Mouse (Mus musculus) hindbrain, embryonic 16.5 days (tissue): Measurements from ENCODE around the gene Dazap1. TPM values are rescaled to one million over a fixed set of nuclear protein-coding genes. Genes with fewer than 3 reads are reported as not detected.
A peak's percentile ranks its signal among the peaks of the same experiment; 100 is the strongest.
"Not testable (repeated sequence)": the region's sequence is repeated elsewhere in the genome, so short reads cannot be mapped to it uniquely, and the experiment has no call there.

Source experiments
- ATAC-seq: fragments of 200-750 bp; cut with Nextera tagmentation; 2 replicates; pipeline ENCODE4 v1.8.0; 2017; ENCODE audit warnings: moderate TSS enrichment, moderate library complexity
- H3K27ac ChIP-seq: fragments of 300-500 bp; sonication (generic); 2 replicates; pipeline ENCODE4 v1.5.1; 2014; ENCODE audit warnings: low read depth, mild to moderate bottlenecking, control low read depth, low read length, moderate library complexity
- H3K27me3 ChIP-seq: fragments of 300-500 bp; sonication (generic); replicated peaks from 2 replicates; pipeline ENCODE4 v1.6.1; 2014; ENCODE audit warnings: low read length; ENCODE audit not compliant: control insufficient read depth, insufficient read depth
- H3K36me3 ChIP-seq: fragments of 300-500 bp; sonication (generic); 2 replicates; pipeline ENCODE4 v1.6.1; 2014; ENCODE audit warnings: mild to moderate bottlenecking, low read length, moderate library complexity, mixed read lengths; ENCODE audit not compliant: control insufficient read depth, insufficient read depth
- H3K4me1 ChIP-seq: fragments of 300-500 bp; sonication (generic); 2 replicates; pipeline ENCODE4 v1.6.1; 2014; ENCODE audit warnings: low read depth, low read length; ENCODE audit not compliant: control insufficient read depth, insufficient read depth
- H3K4me2 ChIP-seq: fragments of 300-500 bp; sonication (generic); 2 replicates; pipeline ENCODE4 v1.6.1; 2014; ENCODE audit warnings: mild to moderate bottlenecking, low read length, control low read depth, moderate library complexity
- H3K4me3 ChIP-seq: fragments of 300-500 bp; sonication (generic); 2 replicates; pipeline ENCODE4 v1.5.1; 2014; ENCODE audit warnings: mild to moderate bottlenecking, low read length, control low read depth, moderate library complexity
- H3K9ac ChIP-seq: fragments of 300-500 bp; sonication (generic); 2 replicates; pipeline ENCODE4 v1.6.1; 2014; ENCODE audit warnings: low read depth, mild to moderate bottlenecking, control low read depth, low read length, moderate library complexity
- H3K9me3 ChIP-seq: fragments of 300-500 bp; sonication (generic); 2 replicates; pipeline ENCODE4 v1.6.1; 2014; ENCODE audit warnings: mild to moderate bottlenecking, low read length, moderate library complexity; ENCODE audit not compliant: control insufficient read depth
- WGBS: fragments of 180-500 bp; shearing (Covaris S2); extraction: QIAGEN DNeasy Blood & Tissue Kit; methylation state at CpG from one replicate; pipeline ENCODE4 v1.1.7; 2014; 5-methylcytosine and 5-hydroxymethylcytosine counted together
- polyA plus RNA-seq: library from polyadenylated mRNA; unstranded; fragments of >200 nt; fragmentation: Nextera tagmentation; extraction: Ambion mirVana; gene quantifications from 2 replicates; pipeline ENCODE4 v1.2.1, GENCODE M21; 2015

The Dazap1 gene
- polyA plus RNA-seq, 1 experiment from 2014 or later = 38.5 TPM

DNA sequence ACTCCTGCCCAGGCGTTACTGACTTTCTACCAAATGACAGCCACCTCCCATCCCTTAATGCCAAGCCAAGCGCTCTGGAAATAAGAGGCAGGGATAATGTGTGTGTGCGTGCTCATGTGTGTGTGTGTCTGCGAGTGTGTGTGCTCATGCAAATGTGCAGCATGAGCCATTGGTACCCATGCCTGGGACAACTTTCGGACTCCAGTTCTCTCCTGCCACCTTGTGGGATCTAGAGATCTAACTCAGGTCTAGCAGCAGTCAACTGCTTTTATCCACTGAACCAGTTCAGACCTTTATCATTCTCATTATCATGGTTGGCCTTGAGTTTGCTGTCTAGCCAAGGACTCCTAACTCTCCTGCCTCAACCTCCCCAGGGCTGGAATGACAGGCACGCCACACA lies 13.4 kb upstream of the Dazap1 start:
- Histone ChIP-seq H3K27ac (no peak overlapping the region), H3K4me2 (0 out of 2 replicates have a peak overlapping the region, but pooled peaks have one; percentile 11), H3K36me3 (peaks cover 11% of the 10 kb centered on the region; the same call in 1 of the 2 replicates), H3K4me3 (no peak overlapping the region), H3K27me3 (no peaks in the 10 kb centered on the region), H3K9ac (no peak overlapping the region), H3K9me3 (no peaks in the 10 kb centered on the region), H3K4me1 (peaks cover 17% of the 10 kb centered on the region)
- 38% methylated on average over 6 of the region's 6 CpGs for WGBS
- no peak for ATAC-seq

DNA sequence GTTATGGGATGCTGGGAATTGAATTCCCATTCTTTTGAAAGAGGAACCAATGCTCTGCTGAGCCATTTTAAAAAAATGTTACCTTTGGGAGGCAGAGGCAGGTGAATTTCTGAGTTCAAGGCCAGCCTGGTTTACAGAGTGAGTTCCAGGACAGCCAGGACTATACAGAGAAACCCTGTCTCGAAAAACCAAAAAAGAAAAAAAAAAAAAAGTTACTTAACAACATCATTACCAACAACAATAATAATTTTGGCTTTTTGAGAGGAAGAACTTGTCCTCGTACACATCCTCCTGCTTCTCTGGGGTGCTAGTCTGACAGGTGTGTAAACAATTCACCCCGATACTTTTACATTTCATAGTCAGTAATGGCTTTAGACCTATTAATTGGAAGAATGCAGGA lies 12.8 kb upstream of the Dazap1 start:
- H3K27ac ChIP-seq, H3K36me3 ChIP-seq, H3K9me3 ChIP-seq, ATAC-seq, H3K9ac ChIP-seq, H3K27me3 ChIP-seq: not testable (repeated sequence)
- Histone ChIP-seq H3K4me3 (peak overlapping the region; percentile 81), H3K4me2 (peak overlapping the region; percentile 48), H3K4me1 (peaks cover 17% of the 10 kb centered on the region)
- WGBS = 50% methylated on average over 3 of the region's 3 CpGs

DNA sequence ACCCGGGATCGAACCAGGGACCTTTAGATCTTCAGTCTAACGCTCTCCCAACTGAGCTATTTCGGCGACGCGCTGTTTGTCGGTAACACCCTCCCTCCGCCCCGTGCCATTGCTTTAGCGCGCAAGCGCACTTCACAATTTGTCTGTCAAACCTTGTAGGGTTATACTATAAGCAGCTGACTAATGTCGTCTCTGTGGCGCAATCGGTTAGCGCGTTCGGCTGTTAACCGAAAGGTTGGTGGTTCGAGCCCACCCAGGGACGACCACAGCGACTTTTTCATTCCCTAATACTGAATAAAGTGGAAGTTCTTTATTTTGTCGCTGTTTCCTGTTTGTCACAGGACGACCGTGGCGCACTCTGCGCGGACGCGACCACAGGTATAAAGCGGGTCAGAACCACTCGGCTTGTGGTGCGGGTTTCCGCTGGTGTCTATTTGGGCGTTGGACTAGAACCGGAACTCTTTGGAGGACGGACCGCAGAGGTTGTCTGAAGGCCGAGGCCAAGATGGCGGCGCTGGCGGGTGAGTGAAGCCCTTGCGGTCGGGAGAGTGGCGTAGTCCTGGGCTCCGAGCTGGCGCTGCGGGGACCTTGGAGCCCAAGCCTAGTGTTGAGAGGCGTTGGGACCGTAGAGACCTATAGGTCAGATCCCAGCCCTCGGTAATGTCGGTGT lies 12.2 kb upstream of the Dazap1 start, which contains the start of gene Ndufs7:
Ndufs7 (plus strand) TSS at position 151 of the 670 bp plus-strand sequence.
- Histone ChIP-seq H3K4me1 (peaks cover 17% of the 10 kb centered on the region), H3K9ac (peak within 1 kb of the TSS; percentile 85), H3K9me3 (no peaks in the 10 kb centered on the region), H3K4me3 (peak within 1 kb of the TSS; percentile 81), H3K27me3 (no peaks in the 10 kb centered on the region), H3K36me3 (peaks cover 4% of the 10 kb centered on the region; the same call in 1 of the 2 replicates), H3K4me2 (peak within 1 kb of the TSS; percentile 90), H3K27ac (peak within 1 kb of the TSS; percentile 93)
- ATAC-seq = peak; percentile 94
- WGBS = under 1% methylated on average over 53 of the region's 53 CpGs

DNA sequence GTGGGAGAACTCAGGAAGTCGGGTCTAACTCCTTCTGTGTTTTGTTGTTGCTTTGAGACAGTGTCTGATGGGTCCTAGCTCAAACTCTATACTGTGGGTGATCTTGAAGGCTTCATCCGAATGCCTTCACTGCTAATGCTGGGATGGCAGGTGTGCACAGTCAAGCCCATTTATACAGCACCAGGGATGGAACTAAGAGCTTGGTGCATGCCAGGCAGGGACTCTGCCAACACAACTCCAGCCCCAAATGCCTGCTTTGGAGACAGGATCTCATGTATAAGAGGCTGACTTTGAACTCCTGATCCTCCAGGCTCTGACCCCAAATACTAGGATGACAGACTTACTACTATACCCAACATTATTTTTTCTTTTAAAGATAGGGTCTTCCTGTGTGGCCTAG lies 11.2 kb upstream of the Dazap1 start:
- Histone ChIP-seq H3K4me1 (peaks cover 17% of the 10 kb centered on the region), H3K36me3 (peaks cover 10% of the 10 kb centered on the region), H3K9me3 (no peaks in the 10 kb centered on the region), H3K4me2 (peak overlapping the region; percentile 90), H3K9ac (peak overlapping the region; percentile 85), H3K4me3 (peak overlapping the region; percentile 81), H3K27me3 (no peaks in the 10 kb centered on the region), H3K27ac (no peak overlapping the region; the same call in 1 of the 2 replicates)
- WGBS = 43% methylated on average over 2 of the region's 2 CpGs
- ATAC-seq = no peak

DNA sequence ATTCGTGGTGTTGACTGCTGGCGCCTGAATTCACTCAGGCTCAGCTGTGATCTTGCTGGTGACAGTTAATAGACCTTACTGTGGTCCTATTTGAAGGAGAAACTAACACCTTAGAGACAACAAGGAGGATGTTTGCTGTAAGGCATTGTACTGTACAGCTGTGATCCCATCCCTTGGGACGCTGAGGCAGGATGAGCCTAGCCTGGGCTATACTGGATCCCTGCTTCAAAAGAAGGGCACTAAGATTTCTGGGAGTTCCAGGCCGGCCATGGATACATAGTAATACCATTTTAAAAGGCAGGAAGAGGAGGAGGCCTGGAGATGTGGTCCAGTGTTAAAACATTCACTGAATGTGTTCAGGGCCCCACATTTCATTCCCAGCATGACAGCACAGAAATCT lies 10.7 kb upstream of the Dazap1 start:
- peaks cover 15% of the 10 kb centered on the region for H3K4me1 ChIP-seq
- WGBS = 86% methylated on average over 4 of the region's 4 CpGs
- no peak overlapping the region for H3K27ac ChIP-seq
- H3K27me3 ChIP-seq = no peaks in the 10 kb centered on the region
- H3K4me2 ChIP-seq = peak overlapping the region; percentile 90
- peaks cover 11% of the 10 kb centered on the region for H3K36me3 ChIP-seq
- ATAC-seq = no peak
- no peaks in the 10 kb centered on the region for H3K9me3 ChIP-seq
- no peak overlapping the region for H3K9ac ChIP-seq
- H3K4me3 ChIP-seq = no peak overlapping the region

DNA sequence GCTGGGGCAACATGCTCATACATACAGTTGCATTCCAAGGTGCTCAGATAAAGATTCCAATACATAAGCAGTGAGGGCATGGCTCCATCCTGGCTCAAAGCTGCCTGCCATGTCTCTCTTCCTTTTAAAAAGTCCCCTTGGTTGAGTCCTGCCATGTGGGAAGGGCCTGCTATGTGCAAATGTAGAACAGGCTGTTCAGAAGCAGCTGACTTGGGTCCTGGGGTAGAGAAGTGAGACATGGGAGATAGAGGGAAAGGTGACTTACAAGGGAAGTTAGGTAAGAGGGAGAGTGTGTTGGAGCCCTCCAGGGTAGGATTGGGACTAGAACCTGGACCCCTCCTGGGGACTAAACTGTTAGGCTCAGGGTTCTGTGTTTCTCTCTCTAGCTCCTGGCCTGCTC lies 9.3 kb upstream of the Dazap1 start:
- no peak overlapping the region for H3K9ac ChIP-seq

DNA sequence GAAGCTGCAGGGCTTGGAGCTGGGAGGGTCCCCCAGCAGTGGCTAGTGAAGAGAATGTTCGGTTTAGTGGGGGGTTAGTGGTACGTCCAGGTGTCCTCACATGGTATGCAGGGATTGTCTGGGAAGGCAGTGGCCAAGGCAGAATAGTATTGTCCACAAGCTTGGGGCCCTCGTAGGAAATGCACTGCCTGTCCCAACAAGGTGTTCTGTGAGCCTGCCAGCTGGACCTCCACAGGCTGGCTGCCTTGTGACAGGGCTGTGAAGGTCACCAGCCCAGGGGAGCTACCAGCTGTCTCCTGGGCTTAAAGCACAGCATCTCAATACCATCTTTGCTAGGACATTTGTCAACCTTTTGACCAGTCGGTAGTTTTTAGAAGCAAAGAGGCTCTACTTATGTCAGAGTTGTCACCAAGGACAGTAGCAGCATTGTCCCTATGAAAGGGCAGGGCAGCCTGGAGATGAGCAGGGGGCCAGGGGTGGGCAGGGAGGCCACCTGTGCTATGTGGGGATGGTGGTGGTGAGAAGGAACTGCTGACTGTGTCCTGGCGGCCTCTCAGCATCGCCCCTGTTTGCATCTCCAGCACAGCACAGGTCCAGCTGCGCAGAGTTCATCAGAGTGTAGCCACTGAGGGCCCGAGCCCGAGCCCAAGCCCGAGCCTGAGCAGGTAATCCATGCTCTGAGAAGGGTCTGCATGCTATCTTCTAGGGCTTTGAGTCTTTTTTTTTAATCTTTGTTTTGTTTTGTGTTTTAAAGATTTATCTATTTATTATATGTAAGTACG lies 8.6 kb upstream of the Dazap1 start:
- Histone ChIP-seq H3K36me3 (peaks cover 23% of the 10 kb centered on the region), H3K4me1 (peaks cover 15% of the 10 kb centered on the region), H3K4me3 (no peak overlapping the region), H3K27ac (no peak overlapping the region), H3K9ac (no peak overlapping the region), H3K4me2 (no peak overlapping the region), H3K9me3 (no peaks in the 10 kb centered on the region), H3K27me3 (no peaks in the 10 kb centered on the region)
- 91% methylated on average over 11 of the region's 11 CpGs for WGBS
- ATAC-seq = no peak

More for the DNA sequence above, 9.3 kb upstream of the Dazap1 start:
- no peaks in the 10 kb centered on the region for H3K27me3 ChIP-seq
- H3K9me3 ChIP-seq = no peaks in the 10 kb centered on the region
- H3K4me3 ChIP-seq = no peak overlapping the region
- no peak overlapping the region for H3K27ac ChIP-seq
- peaks cover 15% of the 10 kb centered on the region for H3K4me1 ChIP-seq
- H3K4me2 ChIP-seq = no peak overlapping the region
- ATAC-seq = no peak
- H3K36me3 ChIP-seq = peaks cover 21% of the 10 kb centered on the region

DNA sequence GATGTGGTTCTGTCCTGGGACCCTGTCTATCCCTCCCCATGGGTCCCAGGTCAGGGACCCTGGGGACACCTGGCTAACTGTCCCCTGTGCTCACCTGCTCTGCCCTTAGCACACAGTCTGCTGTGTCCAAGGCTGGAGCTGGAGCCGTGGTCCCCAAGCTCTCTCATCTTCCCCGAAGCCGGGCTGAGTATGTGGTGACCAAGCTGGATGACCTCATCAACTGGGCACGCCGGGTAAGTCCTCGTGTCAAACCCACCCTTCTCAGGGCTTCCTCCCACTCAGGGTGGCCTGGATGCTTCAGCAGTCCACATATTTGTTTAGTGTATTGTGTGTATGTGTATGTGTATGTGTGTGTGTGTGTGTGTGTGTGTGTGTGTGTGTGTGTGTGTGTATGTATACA lies 7.7 kb upstream of the Dazap1 start:
- no peak for ATAC-seq
- H3K27ac ChIP-seq = no peak overlapping the region
- no peaks in the 10 kb centered on the region for H3K9me3 ChIP-seq
- H3K9ac ChIP-seq = no peak overlapping the region
- peaks cover 31% of the 10 kb centered on the region for H3K36me3 ChIP-seq
- H3K27me3 ChIP-seq = no peaks in the 10 kb centered on the region
- no peak overlapping the region for H3K4me3 ChIP-seq
- H3K4me1 ChIP-seq = peaks cover 15% of the 10 kb centered on the region
- 88% methylated on average over 6 of the region's 6 CpGs for WGBS
- H3K4me2 ChIP-seq = no peak overlapping the region
